Mouse (Mus musculus) heart, embryonic 11.5 days (tissue): Measurements from ENCODE around the gene Tubb3. TPM values are rescaled to one million over a fixed set of nuclear protein-coding genes. Genes with fewer than 3 reads are reported as not detected.

Experiments
- ATAC-seq: fragments of 200-750 bp; cut with Nextera tagmentation; replicated peaks from 2 replicates; pipeline ENCODE4 v1.8.0; 2017; ENCODE audit warnings: moderate library complexity; ENCODE audit not compliant: insufficient number of reproducible peaks, low FRiP score, low TSS enrichment
- H3K27ac ChIP-seq: fragments of 300-500 bp; sonication (generic); 2 replicates; pipeline ENCODE4 v1.5.1; 2014; ENCODE audit warnings: mild to moderate bottlenecking, low read depth, low read length
- H3K27me3 ChIP-seq: fragments of 300-500 bp; sonication (generic); 2 replicates; pipeline ENCODE4 v1.6.1; 2014; ENCODE audit warnings: mild to moderate bottlenecking, low read length, mixed read lengths; ENCODE audit not compliant: control insufficient read depth, insufficient read depth
- H3K36me3 ChIP-seq: fragments of 300-500 bp; sonication (generic); 2 replicates; pipeline ENCODE4 v1.6.1; 2014; ENCODE audit warnings: mild to moderate bottlenecking, low read length, moderate library complexity, mixed read lengths; ENCODE audit not compliant: control insufficient read depth, insufficient read depth
- H3K4me1 ChIP-seq: fragments of 300-500 bp; sonication (generic); 2 replicates; pipeline ENCODE4 v1.6.1; 2014; ENCODE audit warnings: low read length; ENCODE audit not compliant: control insufficient read depth, insufficient read depth
- H3K4me2 ChIP-seq: fragments of 300-500 bp; sonication (generic); 2 replicates; pipeline ENCODE4 v1.6.1; 2014; ENCODE audit warnings: mild to moderate bottlenecking, moderate library complexity
- H3K4me3 ChIP-seq: fragments of 300-500 bp; sonication (generic); 2 replicates; pipeline ENCODE4 v1.5.1; 2014; ENCODE audit warnings: low read depth, low read length
- H3K9ac ChIP-seq: fragments of 300-500 bp; sonication (generic); 2 replicates; pipeline ENCODE4 v1.6.1; 2014; ENCODE audit warnings: mild to moderate bottlenecking, low read depth, low read length, moderate library complexity
- H3K9me3 ChIP-seq: fragments of 300-500 bp; sonication (generic); replicated peaks from 2 replicates; pipeline ENCODE4 v1.6.1; 2016; ENCODE audit warnings: low read length; ENCODE audit not compliant: control insufficient read depth
- WGBS: fragments of 180-500 bp; shearing (Covaris S2); extraction: QIAGEN DNeasy Blood & Tissue Kit; methylation state at CpG from one replicate; pipeline ENCODE4 v1.1.7; 2014; ENCODE audit not compliant: insufficient replicate concordance; 5-methylcytosine and 5-hydroxymethylcytosine counted together
- polyA plus RNA-seq: library from polyadenylated mRNA; unstranded; fragments of >200 nt; fragmentation: Nextera tagmentation; extraction: Ambion mirVana; gene quantifications from 2 replicates; pipeline ENCODE4 v1.2.1, GENCODE M21; 2014

The Tubb3 gene
- polyA plus RNA-seq, 1 experiment from 2014 or later, result 13.8 TPM

DNA sequence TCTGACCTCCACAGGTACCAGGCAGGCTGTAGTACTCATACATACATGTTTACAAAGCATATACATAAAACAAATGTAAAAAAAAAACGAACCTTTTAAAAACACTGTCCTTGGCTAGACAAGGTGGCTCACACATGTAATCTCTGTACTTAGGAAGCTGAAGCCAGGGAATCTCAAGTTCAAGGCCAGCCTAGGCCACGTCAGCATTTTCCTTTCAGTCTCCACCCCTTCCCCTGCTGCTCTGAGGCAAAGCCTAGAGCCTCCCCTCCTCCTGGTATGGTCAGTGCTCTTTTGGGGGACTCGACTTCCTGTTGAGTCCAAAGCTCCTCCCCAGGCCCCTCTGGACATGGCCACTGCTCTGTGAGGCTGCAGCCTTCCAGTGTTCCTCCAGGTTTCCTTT is 24.2 kb upstream of the Tubb3 start:
- Histone ChIP-seq H3K36me3 (peaks cover 46% of the 10 kb centered on the region), H3K9me3 (no peaks in the 10 kb centered on the region), H3K9ac (no peak overlapping the region), H3K27ac (no peak overlapping the region), H3K4me3 (no peak overlapping the region), H3K4me1 (no peaks in the 10 kb centered on the region), H3K27me3 (no peaks in the 10 kb centered on the region), H3K4me2 (no peak overlapping the region)
- ATAC-seq, result no peak
- 88% methylated on average over 3 of the region's 3 CpGs for WGBS

DNA sequence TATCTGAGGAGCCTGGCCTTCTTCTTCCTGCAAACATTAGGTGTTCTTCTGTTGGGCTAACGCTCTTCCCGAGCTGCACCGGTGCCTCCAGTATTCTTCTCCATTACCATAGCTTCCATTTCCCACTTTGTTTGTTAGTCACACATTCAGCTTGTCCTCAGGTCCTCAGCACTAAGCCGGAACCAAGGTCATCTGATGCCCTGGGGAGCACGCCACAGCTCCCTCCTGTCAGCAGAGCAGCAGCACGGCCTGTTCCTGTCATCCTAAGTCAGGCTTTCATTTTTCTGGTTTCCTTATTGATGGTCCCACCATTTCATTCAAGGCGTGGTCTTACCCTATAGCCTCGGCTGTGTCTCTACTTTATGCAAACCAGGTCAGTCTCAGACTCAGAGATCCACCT is 23.4 kb upstream of the Tubb3 start:
- Histone ChIP-seq H3K27ac (no peak overlapping the region), H3K9me3 (no peaks in the 10 kb centered on the region), H3K36me3 (peaks cover 43% of the 10 kb centered on the region), H3K27me3 (no peaks in the 10 kb centered on the region), H3K4me3 (no peak overlapping the region), H3K4me2 (no peak overlapping the region), H3K4me1 (no peaks in the 10 kb centered on the region), H3K9ac (no peak overlapping the region)
- no peak for ATAC-seq
- 78% methylated on average over 8 of the region's 8 CpGs for WGBS

DNA sequence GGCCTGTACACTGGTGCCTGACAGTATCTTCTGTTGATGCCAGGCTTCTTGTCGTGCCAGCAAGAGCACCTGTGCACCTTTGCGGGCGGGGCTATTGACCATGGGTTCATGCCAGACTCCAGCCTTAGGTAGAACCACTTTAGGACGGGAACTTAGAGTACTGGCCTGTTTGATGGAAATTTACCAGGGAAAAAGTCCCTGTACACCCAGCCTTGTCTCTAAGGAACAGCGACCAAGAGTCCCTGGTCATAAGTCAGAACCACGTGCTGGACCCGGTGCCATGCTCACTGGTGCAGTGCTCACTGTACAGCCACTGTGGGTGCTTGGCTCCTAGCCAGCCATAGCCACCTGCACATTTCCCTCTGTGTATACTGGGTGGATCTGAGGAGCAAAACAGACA is 22.2 kb upstream of the Tubb3 start:
- Histone ChIP-seq H3K4me3 (no peak overlapping the region), H3K4me1 (no peaks in the 10 kb centered on the region), H3K36me3 (peaks cover 38% of the 10 kb centered on the region), H3K9ac (no peak overlapping the region), H3K9me3 (no peaks in the 10 kb centered on the region), H3K27ac (no peak overlapping the region), H3K27me3 (no peaks in the 10 kb centered on the region), H3K4me2 (no peak overlapping the region)
- 91% methylated on average over 7 of the region's 7 CpGs for WGBS
- no peak for ATAC-seq

DNA sequence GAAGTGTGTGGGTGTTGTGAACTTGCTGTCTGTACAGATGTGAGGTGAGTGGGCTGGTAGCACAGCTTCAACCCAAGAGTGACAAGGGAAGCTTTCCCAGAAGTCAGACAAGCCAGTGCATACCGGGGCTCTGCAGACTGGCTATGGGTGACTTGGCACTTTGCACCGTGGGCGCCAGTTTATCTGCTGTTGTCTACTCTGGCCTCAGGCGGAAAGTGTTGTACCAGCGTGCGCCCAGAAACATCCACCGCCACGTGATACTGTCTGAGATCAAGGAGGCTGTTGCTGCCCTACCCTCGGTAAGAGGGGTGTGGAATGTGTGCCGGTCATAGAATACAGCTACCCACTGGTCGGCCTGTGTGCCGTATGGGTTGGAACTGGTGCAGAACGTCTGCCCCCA is 12.9 kb upstream of the Tubb3 start:
- no peaks in the 10 kb centered on the region for H3K27me3 ChIP-seq
- ATAC-seq, result no peak
- H3K9me3 ChIP-seq, result no peaks in the 10 kb centered on the region
- no peak overlapping the region for H3K9ac ChIP-seq
- H3K36me3 ChIP-seq, result peaks cover 53% of the 10 kb centered on the region
- H3K4me3 ChIP-seq, result no peak overlapping the region
- no peak overlapping the region for H3K4me2 ChIP-seq
- WGBS, result 90% methylated on average over 13 of the region's 13 CpGs
- H3K4me1 ChIP-seq, result no peaks in the 10 kb centered on the region
- H3K27ac ChIP-seq, result no peak overlapping the region

DNA sequence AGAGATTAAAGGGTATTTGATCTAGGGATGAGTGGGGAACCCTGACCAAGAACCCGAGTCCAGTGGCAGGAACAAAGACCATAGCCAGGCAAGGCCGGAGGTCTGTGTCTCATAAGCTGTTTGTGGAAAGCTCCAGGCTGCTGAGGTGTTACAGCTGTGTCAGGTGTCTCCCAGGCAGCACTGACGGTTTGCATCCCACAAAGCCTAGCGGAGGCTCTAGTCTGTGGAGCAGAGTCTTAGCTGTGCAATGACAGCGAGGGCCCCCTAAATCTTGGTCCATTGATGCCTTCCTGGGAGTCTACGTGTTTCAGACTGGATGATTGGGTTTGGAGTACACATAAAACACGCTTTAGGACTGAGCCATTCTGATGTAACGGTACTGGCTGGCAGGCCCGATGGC is 9.3 kb upstream of the Tubb3 start:
- H3K9ac ChIP-seq, result no peak overlapping the region
- no peaks in the 10 kb centered on the region for H3K4me1 ChIP-seq
- H3K27ac ChIP-seq, result no peak overlapping the region
- no peak for ATAC-seq
- H3K36me3 ChIP-seq, result peaks cover 34% of the 10 kb centered on the region
- no peak overlapping the region for H3K4me3 ChIP-seq
- no peaks in the 10 kb centered on the region for H3K27me3 ChIP-seq
- H3K4me2 ChIP-seq, result no peak overlapping the region
- H3K9me3 ChIP-seq, result no peaks in the 10 kb centered on the region
- WGBS, result 90% methylated on average over 9 of the region's 9 CpGs

DNA sequence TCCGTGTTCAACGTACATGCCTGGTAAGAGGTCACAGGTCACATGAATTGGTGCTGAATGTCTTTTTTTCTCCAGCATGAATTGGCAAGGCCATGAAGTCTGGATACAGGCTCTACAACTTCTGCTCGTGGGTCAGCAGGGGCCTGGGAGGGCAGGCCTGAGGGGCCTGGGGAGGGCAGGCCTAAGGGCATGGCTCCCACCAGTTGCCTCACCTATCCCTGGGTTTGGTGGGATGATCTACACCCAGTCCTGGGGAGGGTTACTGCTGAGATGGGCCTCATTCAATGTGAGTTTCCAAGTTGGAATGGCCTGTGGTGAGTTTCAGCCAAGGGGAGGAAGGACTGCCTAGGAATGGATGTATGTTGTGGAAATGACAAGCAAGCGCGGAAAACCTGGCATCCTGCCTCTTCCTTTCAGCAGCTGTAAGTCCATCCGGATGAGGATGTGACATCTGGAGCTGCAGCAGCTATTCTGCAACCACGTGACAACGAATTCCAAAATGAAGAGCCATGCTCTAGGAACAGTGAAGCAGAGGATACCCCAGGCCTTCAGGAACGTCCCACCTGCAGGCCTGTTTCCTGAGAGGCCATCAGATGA is 8.4 kb upstream of the Tubb3 start:
- Histone ChIP-seq H3K27me3 (peaks cover 5% of the 10 kb centered on the region; the same call in 1 of the 2 replicates), H3K9me3 (no peaks in the 10 kb centered on the region), H3K4me2 (no peak overlapping the region), H3K4me1 (no peaks in the 10 kb centered on the region; the same call in 1 of the 2 replicates), H3K36me3 (peaks cover 30% of the 10 kb centered on the region), H3K27ac (no peak overlapping the region), H3K9ac (no peak overlapping the region), H3K4me3 (no peak overlapping the region)
- 92% methylated on average over 9 of the region's 9 CpGs for WGBS
- ATAC-seq, result no peak

DNA sequence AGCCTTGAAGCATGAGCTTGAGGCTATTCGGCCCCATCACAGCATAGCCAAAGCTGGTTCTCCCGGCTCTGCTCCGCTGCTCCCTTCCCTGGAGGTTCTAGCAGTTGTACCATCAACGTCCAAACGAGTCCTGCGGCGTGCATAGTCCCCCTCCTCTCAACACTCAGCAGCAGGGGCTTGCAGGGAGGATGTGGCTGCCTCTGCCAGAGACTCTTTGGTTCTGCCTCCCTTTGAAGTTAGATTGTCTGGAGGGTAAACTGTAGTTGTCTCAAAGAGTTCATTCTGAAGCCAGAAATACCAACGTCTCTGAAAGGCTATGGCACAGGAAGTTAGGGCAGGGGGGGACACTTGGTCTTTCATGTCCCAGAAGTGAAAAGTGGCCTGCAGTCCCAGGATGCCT is 6.7 kb upstream of the Tubb3 start:
- no peak for ATAC-seq
- 57% methylated on average over 8 of the region's 8 CpGs for WGBS
- Histone ChIP-seq H3K9ac (0 out of 2 replicates have a peak overlapping the region, but pooled peaks have one; percentile 23), H3K27ac (no peak overlapping the region), H3K9me3 (no peaks in the 10 kb centered on the region), H3K36me3 (peaks cover 17% of the 10 kb centered on the region; the same call in 1 of the 2 replicates), H3K4me1 (peaks cover 11% of the 10 kb centered on the region), H3K4me2 (no peak overlapping the region), H3K4me3 (no peak overlapping the region), H3K27me3 (peaks cover 7% of the 10 kb centered on the region; the same call in 1 of the 2 replicates)

DNA sequence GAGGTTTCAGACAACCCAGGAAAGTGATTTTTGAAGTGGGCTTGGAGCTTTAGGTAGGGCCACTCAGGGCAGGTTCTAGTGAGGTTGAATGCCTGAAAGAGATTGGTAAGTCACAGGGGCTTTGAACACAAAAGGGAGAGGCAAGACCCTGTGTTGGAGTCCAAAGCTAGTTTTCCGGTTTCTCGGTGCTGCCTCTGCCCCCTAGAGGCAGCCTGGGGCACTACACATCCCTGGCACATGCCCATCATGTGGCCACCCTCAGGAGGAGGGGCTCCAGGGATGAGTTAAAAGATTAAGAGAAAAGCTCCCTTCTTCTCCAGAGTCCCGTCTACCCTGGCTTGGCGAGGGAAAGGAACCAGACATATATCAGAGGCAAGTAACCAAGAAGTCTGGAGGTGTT is 4.4 kb upstream of the Tubb3 start, which contains the start of gene Mc1r:
TSS of gene Mc1r (plus strand) at position 322 of the 400 bp plus-strand sequence.
- no peak within 1 kb of the TSS for H3K4me3 ChIP-seq
- H3K4me2 ChIP-seq, result 0 out of 2 replicates have a peak within 1 kb of the TSS, but pooled peaks have one; percentile 24
- ATAC-seq, result no peak
- no peak within 1 kb of the TSS for H3K9ac ChIP-seq
- H3K36me3 ChIP-seq, result 0 out of 2 replicates have a peak, but pooled peaks cover 7% of the 10 kb centered on the region
- H3K9me3 ChIP-seq, result no peaks in the 10 kb centered on the region
- no peak within 1 kb of the TSS for H3K27ac ChIP-seq
- WGBS, result 17% methylated on average over 4 of the region's 4 CpGs
- peaks cover 33% of the 10 kb centered on the region for H3K4me1 ChIP-seq
- peaks cover 23% of the 10 kb centered on the region for H3K27me3 ChIP-seq

DNA sequence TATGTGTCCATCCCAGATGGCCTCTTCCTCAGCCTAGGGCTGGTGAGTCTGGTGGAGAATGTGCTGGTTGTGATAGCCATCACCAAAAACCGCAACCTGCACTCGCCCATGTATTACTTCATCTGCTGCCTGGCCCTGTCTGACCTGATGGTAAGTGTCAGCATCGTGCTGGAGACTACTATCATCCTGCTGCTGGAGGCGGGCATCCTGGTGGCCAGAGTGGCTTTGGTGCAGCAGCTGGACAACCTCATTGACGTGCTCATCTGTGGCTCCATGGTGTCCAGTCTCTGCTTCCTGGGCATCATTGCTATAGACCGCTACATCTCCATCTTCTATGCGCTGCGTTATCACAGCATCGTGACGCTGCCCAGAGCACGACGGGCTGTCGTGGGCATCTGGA is 3.6 kb upstream of the Tubb3 start:
- Histone ChIP-seq H3K9me3 (no peaks in the 10 kb centered on the region), H3K4me3 (no peak overlapping the region), H3K27me3 (peaks cover 32% of the 10 kb centered on the region), H3K36me3 (0 out of 2 replicates have a peak, but pooled peaks cover under 1% of the 10 kb centered on the region), H3K4me2 (no peak overlapping the region), H3K9ac (no peak overlapping the region), H3K4me1 (peaks cover 34% of the 10 kb centered on the region), H3K27ac (no peak overlapping the region)
- no peak for ATAC-seq
- WGBS, result 84% methylated on average over 13 of the region's 13 CpGs
